Mouse (Mus musculus) heart, postnatal 0 days (tissue): ENCODE measurements around the gene Paqr9. TPM values are rescaled to one million over a fixed set of nuclear protein-coding genes. Genes with fewer than 3 reads are reported as not detected.

ENCODE experiments used
- ATAC-seq: fragments of 200-750 bp; cut with Nextera tagmentation; 2 replicates; pipeline ENCODE4 v1.8.0; 2017; ENCODE audit warnings: low read depth, moderate number of reproducible peaks, moderate library complexity; ENCODE audit not compliant: insufficient read depth
- DNase-seq: peaks from one replicate; pipeline ENCODE4 v3.0.0-alpha.2; 2016; ENCODE audit warnings: low spot score
- H3K27ac ChIP-seq: fragments of 300-500 bp; sonication (generic); 2 replicates; pipeline ENCODE4 v1.5.1; 2014; ENCODE audit warnings: low read depth, mild to moderate bottlenecking
- H3K27me3 ChIP-seq: fragments of 300-500 bp; sonication (generic); 2 replicates; pipeline ENCODE4 v1.6.1; 2014; ENCODE audit warnings: low read length, mixed read lengths; ENCODE audit not compliant: control insufficient read depth, insufficient read depth
- H3K36me3 ChIP-seq: fragments of 300-500 bp; sonication (generic); replicated peaks from 2 replicates; pipeline ENCODE4 v1.6.1; 2014; ENCODE audit warnings: low read length, mixed read lengths; ENCODE audit not compliant: control insufficient read depth, insufficient read depth
- H3K4me1 ChIP-seq: fragments of 300-500 bp; sonication (generic); 2 replicates; pipeline ENCODE4 v1.6.1; 2014; ENCODE audit warnings: antibody characterized with exemption; ENCODE audit not compliant: control insufficient read depth, insufficient read depth
- H3K4me2 ChIP-seq: fragments of 300-500 bp; sonication (generic); 2 replicates; pipeline ENCODE4 v1.6.1; 2014; ENCODE audit warnings: low read depth, mild to moderate bottlenecking, low read length, moderate library complexity
- H3K4me3 ChIP-seq: fragments of 300-500 bp; sonication (generic); 2 replicates; pipeline ENCODE4 v1.5.1; 2014; ENCODE audit warnings: low read depth, low read length
- H3K9ac ChIP-seq: fragments of 300-500 bp; sonication (generic); replicated peaks from 2 replicates; pipeline ENCODE4 v1.6.1; 2014; ENCODE audit warnings: low read depth, low read length, mixed read lengths
- H3K9me3 ChIP-seq: fragments of 300-500 bp; sonication (generic); replicated peaks from 2 replicates; pipeline ENCODE4 v1.6.1; 2016; ENCODE audit warnings: low read length; ENCODE audit not compliant: control insufficient read depth
- CTCF ChIP-seq: IDR thresholded peaks from 2 replicates; pipeline ENCODE4 v1.5.1; 2016; ENCODE audit warnings: antibody characterized with exemption, control low read depth, low read depth
- EP300 ChIP-seq: IDR thresholded peaks from 2 replicates; pipeline ENCODE4 v1.6.1; 2016; ENCODE audit warnings: antibody characterized with exemption, low read depth
- WGBS: fragments of 180-500 bp; shearing (Covaris S2); extraction: QIAGEN DNeasy Blood & Tissue Kit; methylation state at CpG from one replicate; pipeline ENCODE4 v1.1.7; 2014; 5-methylcytosine and 5-hydroxymethylcytosine counted together
- polyA plus RNA-seq: library from polyadenylated mRNA; unstranded; fragments of >200 nt; fragmentation: Nextera tagmentation; extraction: Ambion mirVana; gene quantifications from 2 replicates; pipeline ENCODE4 v1.2.1, GENCODE M21; 2015
- total RNA-seq: library from RNA; depleted of rRNA; stranded (reverse); fragments of >200 nt; gene quantifications from 2 replicates; pipeline ENCODE4 v1.2.3, GENCODE M21; 2014; ENCODE audit warnings: low replicate concordance

The Paqr9 gene
- total and polyA plus RNA-seq, 2 experiments from 2014 or later = 5.8 to 9.5 TPM

GRCm38 (mm10) chr9:95527676-95528075, 31.8 kb upstream of the Paqr9 start:
- Histone ChIP-seq H3K9me3 (no peaks in the 10 kb centered on the region), H3K4me3 (no peak overlapping the region), H3K27me3 (no peaks in the 10 kb centered on the region), H3K36me3 (no peaks in the 10 kb centered on the region), H3K4me2 (no peak overlapping the region), H3K9ac (no peak overlapping the region), H3K4me1 (no peaks in the 10 kb centered on the region), H3K27ac (no peak overlapping the region)
- ATAC-seq (no peak), DNase-seq (no peak)
- 10% methylated on average over 2 of the region's 2 CpGs for WGBS
- TF ChIP-seq EP300 = no peak
- TF ChIP-seq CTCF = no peak

- H3K9ac ChIP-seq = no peak overlapping the region
- no peak overlapping the region for H3K4me3 ChIP-seq
- no peaks in the 10 kb centered on the region for H3K4me1 ChIP-seq
- H3K9me3 ChIP-seq = no peaks in the 10 kb centered on the region
- ATAC-seq (no peak), DNase-seq (no peak)
- no peaks in the 10 kb centered on the region for H3K36me3 ChIP-seq
- H3K27ac ChIP-seq = no peak overlapping the region
- no peak overlapping the region for H3K4me2 ChIP-seq
- TF ChIP-seq CTCF (no peak), EP300 (no peak)
- no peaks in the 10 kb centered on the region for H3K27me3 ChIP-seq
- WGBS = 41% methylated on average over 3 of the region's 3 CpGs
These were observed 28.3 kb upstream of the Paqr9 start for GRCm38 (mm10) chr9:95531144-95531543.

GRCm38 (mm10) chr9:95533817-95534216, 25.6 kb upstream of the Paqr9 start:
- H3K9me3 ChIP-seq = no peaks in the 10 kb centered on the region
- ATAC-seq (no peak), DNase-seq (peak; percentile 30)
- no peaks in the 10 kb centered on the region for H3K36me3 ChIP-seq
- H3K27ac ChIP-seq = no peak overlapping the region
- H3K27me3 ChIP-seq = no peaks in the 10 kb centered on the region
- no peak for TF ChIP-seq EP300
- TF ChIP-seq CTCF = peak; percentile 37
- no peak overlapping the region for H3K4me3 ChIP-seq
- no peak overlapping the region for H3K4me2 ChIP-seq
- no peak overlapping the region for H3K9ac ChIP-seq
- no peaks in the 10 kb centered on the region for H3K4me1 ChIP-seq
- WGBS = 36% methylated on average over 6 of the region's 6 CpGs

- H3K9ac ChIP-seq = no peak overlapping the region
- TF ChIP-seq EP300 (no peak), CTCF (no peak)
- no peak for DNase-seq
- no peaks in the 10 kb centered on the region for H3K4me1 ChIP-seq
- H3K9me3 ChIP-seq = no peaks in the 10 kb centered on the region
- H3K27me3 ChIP-seq = no peaks in the 10 kb centered on the region
- no peak overlapping the region for H3K4me2 ChIP-seq
- no peaks in the 10 kb centered on the region for H3K36me3 ChIP-seq
- WGBS = 56% methylated on average over 2 of the region's 2 CpGs
- H3K4me3 ChIP-seq = no peak overlapping the region
- H3K27ac ChIP-seq = no peak overlapping the region
- no peak for ATAC-seq
These were observed 20.2 kb upstream of the Paqr9 start for GRCm38 (mm10) chr9:95539176-95539800.

- no peak for TF ChIP-seq EP300
- TF ChIP-seq CTCF = peak; percentile 74
- 54% methylated on average over 4 of the region's 4 CpGs for WGBS
- no peak overlapping the region for H3K4me2 ChIP-seq
- no peaks in the 10 kb centered on the region for H3K4me1 ChIP-seq
- no peaks in the 10 kb centered on the region for H3K9me3 ChIP-seq
- H3K9ac ChIP-seq = no peak overlapping the region
- peak; percentile 51 for DNase-seq
- no peak overlapping the region for H3K4me3 ChIP-seq
- no peak overlapping the region for H3K27ac ChIP-seq
- ATAC-seq = no peak; the same call in 1 of the 2 replicates
- H3K36me3 ChIP-seq = no peaks in the 10 kb centered on the region
- H3K27me3 ChIP-seq = no peaks in the 10 kb centered on the region
These were observed 19.0 kb upstream of the Paqr9 start for GRCm38 (mm10) chr9:95540487-95540886.

GRCm38 (mm10) chr9:95541208-95541607, 18.2 kb upstream of the Paqr9 start:
- Histone ChIP-seq H3K4me3 (no peak overlapping the region), H3K9me3 (no peaks in the 10 kb centered on the region), H3K4me2 (no peak overlapping the region), H3K36me3 (no peaks in the 10 kb centered on the region), H3K9ac (no peak overlapping the region), H3K4me1 (no peaks in the 10 kb centered on the region), H3K27me3 (no peaks in the 10 kb centered on the region), H3K27ac (no peak overlapping the region)
- DNase-seq (no peak), ATAC-seq (no peak)
- no peak for TF ChIP-seq CTCF
- TF ChIP-seq EP300 = no peak
